Mouse (Mus musculus): ENCODE results near the gene Enc1.

Enc1 gene

DNA sequence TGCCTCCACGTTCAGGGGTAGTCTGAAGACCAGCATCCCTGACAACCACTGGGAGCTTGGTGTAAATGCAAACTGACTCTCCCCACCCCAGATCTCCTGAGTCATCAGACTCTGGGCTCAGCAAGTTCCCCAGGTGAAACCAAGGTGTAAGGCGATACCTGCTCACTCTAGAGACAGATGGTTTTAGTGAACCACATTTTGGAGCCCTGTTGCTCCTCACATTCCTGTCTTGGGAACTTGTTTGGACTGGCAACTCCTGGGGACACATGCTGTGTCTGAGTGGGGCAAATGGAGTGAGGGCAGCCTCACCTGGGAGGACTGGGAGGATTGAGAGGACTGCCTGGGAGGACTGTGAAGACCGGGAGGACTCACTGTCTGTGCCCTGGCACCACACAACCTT lies 13.1 kb upstream of the Enc1 start:
- no peak for DNase-seq (ENCODE audit: low spot score)

DNA sequence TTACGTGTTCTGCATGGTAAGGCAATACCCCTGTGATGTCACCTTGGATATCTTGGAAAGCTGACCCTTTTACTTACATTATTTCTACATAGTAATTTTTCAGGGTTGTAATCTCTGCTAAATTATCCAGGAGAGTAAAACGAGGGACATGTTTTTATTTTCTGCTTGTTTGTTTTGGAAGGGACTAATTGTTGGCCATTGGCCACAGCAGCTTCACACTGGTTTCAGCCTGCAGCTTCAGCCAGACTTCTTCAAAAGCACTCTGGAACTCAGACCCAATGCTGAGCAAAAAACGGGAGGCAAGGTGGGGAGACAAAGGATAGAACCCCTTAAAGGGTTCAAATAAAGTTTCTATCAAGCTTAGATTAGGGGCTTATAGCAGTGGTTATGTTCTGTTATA lies 10.8 kb upstream of the Enc1 start:
- no peak for DNase-seq (ENCODE audit: low spot score)

DNA sequence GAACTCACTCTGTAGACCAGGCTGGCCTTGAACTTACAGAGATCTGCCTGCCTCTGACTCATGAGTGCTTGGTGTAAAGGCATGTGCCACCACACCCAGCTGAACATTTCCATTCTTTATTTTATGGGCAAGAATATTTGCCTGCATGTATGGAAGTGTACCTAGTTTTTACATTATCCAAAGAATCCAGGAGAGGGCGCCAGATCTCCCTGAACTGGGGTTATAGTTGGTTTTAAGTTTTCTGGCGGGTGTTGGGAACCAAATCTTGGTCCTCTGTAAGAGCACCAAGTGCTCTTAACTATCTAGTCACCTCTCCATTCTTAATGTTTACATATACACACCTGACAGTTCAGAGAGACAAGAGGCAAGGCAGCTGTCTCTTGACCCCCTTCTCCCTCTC lies 7.8 kb upstream of the Enc1 start:
- no peak for DNase-seq (ENCODE audit: low spot score)

DNA sequence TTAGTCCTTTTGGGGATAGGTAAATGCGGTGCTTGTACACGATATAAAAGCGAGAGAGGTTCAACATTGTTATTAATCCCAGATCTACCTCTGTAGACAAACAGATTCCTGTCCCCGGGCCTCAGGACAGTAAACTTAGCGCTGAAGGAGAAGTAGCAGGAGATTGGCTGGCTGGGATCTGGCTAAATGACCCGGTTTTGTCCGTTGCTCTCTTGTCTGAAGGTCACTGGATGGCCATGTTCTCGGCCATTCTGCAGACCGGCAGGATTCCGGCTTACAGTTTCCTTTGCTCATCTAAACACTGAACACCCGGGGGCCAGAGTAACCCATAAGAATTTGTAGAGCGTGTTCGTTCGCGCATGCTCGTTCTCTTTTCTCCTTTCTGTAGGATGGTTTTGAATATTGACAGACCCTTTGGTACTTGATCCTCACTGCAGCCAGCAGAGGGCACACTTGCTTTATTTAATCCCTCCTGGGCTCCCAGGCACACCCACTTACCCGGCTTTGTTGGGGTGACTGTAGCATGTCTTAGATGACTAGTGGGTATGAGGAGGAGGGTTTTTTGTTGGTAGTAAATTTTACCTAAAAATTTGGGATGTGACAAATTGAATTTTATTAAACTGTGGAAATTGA lies 6.0 kb upstream of the Enc1 start:
- DNase-seq (ENCODE audit: low spot score), result peak; percentile 78

DNA sequence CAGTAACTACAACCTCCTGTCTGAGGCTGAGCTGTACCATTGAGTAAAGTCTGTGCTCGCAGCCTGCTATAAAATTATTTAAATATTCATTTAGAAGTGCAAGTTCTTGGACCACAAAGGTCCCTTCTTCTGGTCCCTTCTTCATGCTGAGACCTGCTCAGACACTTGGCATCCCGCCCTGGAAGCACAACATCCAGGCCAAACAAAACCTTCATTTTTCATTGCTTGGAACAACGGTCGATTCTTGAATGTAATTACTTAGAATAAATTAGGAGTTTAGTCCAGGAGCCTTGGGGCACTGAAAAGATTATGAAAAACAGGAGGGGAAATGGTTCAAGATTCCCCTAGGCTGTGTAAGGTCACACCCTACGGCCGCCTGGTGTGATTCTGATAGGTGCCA lies 5.0 kb upstream of the Enc1 start:
- no peak for DNase-seq (ENCODE audit: low spot score)

DNA sequence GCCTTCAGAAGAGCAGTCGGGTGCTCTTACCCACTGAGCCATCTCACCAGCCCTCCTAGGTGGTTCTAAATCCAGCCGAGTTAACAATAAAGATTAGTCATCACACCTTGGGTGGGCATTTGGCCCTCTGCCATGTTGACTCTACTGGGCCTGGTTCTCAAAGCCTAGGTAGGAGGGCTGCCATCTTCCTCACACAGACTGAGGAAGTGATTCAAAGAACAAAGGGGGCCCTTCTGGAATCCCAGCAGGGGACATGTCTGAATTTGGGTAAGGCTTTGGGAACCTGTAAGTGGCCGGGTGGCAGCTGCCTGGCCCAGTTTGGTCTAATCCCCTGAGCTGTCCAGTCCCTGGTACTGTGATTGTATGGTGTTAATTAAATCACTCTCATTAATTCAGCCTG lies 3.2 kb upstream of the Enc1 start:
- no peak for DNase-seq (ENCODE audit: low spot score)

DNA sequence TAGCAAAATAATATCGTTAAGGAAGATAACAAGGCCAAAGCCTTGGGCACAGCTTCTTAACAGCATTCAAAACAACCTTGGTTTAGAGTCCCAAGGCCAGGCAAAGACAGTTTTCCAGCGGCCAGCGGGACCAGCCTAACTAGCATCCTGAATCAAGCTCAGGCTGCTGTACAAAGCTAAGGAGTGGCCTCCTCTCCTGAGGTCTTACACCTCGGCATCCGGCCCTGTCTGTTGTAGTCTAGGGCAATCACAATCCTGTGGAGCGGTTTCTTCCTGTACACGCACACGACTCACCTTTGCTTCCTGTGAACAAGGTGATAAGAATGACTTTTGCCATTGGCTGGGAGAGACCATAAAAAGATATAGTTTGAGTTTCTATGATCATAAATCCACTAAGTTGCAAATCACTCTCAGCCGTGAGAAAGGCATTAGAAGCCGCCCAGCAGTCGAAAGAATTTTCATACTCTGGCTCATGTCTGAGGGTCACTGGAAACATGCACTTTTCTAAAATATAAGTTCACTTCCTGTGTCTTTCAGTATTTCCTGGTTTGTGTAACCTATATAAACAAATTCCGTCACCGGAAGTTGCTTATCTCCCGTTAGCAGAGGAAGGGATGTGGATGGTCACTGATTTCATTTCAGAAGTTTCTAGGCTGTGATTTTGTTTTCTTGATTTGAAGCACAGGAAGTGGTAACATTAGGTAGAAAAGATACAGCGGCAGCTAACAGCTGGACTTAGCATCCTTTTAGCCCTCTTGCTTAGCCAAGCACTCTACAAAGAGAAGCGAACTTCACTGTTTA lies 2.5 kb upstream of the Enc1 start:
- DNase-seq (ENCODE audit: low spot score), result peak; percentile 50

DNA sequence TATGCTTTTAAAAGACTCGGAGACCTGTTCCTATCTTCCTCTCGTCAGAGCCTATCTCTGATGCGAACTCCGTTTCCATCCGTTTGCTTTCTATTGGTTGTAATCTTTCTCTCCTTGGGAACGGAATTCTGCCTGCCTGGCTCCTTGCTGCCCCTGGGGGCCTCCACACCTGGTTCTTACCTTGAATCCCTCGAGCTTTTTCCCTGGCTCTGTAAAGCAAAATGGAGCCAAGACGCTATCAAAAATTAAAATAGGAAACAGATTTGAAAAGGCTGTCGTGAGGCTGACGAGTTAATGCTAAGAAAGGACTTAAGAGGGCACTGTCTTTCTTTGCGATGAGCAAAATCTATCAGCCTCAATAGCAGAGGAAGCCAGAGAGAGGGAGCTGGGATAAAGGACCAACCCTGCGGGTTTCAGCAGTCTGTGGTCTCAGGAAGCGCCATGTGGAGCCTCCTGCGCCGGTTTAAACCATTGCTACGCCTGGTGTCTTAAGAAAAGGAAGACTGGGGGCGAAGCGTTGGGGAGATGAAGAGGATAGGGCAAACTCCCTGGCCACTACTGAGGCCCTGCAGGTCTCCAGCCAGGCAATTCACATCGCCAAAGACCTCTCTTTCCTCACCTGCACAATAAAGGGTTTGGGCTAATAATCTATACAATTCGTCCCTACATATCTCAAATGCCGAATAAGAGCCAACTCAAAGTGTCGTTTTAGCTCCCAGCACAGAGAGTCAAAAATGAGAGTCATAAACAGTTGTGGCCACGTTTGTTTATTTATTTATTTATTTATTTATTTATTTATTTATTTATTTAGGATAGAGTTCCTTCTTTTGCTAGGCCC lies 1.3 kb upstream of the Enc1 start:
- peak; percentile 51 for DNase-seq (ENCODE audit: low spot score)

DNA sequence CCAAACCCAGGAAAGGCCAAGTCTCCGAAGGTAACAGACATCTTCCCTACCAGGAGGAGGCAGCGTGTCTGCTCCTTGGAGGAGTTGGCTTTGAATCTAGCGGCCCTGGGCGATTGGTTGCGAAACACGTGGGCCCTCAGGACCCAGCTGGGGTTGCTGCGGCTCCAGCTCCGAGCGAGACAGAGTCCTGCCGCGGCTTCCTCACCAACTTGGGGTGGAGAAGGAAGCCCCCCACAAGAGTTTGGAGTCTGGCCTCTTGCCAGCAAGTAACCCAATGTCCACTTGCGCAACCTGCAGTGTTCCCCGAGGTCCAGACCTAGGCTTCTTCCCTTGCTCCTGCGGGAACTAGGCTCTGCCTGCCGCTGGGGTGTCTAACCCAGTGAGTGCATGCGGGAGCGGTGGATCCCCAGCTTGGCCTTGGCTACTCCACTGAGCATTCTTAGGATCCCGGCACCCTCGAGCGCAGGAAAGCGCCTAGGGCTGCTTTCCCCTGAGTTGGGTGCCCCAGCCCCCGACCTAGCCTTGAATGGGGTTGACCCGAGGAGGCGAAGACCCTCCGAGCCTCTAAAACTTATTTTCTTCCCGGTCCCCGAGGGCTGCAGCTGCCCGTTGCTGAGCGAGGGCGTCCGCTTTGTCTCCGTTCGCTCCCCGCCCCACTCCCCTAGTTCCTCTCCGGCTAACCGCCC lies 483 bp upstream of the Enc1 start:
- peak; percentile 80 for DNase-seq (ENCODE audit: low spot score)

DNA sequence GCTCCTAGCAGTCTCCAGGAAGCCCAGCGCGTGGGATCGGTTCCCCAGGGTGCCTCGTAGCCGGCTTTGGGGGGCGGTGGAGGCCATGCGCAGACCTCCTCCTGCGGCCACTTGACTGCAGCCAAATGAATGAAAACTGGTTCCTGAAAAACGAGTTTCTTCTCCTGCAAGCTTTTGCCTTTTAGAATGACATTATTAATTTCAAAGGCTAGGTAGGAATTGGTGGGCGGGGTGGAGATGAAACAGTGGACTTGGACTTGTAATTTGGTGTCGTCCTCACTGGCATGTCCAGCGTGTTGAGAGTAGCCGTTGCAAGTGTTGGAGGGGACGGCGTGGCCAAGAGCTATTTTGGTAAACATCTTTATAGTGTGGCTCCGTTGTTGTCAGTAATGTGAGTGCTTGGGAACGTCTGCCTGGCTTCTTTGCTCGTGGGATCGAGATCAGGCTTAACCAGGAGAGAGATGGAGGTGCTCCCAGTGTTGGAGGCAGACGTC lies 929 bp downstream of the Enc1 start:
- DNase-seq (ENCODE audit: low spot score), result no peak

DNA sequence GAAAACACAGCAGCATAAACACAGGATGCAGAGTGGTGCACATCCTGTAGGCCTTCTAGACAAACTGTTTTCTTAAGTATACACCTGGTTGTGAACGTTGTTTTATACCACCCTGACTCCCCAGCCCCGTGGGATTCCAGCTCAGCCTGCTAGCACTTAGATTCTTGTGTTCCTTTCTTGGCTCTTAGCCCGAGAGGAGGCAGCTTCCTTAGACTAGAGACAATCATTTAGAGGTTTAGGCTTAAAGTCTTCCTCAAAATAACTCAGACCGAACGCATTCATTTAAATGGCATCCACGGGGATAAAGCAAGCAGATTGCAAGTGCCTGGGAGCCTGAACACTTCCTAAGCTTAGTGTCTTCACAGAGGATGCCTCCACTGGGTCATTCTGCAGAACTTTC lies 1.8 kb downstream of the Enc1 start:
- no peak for DNase-seq (ENCODE audit: low spot score)

DNA sequence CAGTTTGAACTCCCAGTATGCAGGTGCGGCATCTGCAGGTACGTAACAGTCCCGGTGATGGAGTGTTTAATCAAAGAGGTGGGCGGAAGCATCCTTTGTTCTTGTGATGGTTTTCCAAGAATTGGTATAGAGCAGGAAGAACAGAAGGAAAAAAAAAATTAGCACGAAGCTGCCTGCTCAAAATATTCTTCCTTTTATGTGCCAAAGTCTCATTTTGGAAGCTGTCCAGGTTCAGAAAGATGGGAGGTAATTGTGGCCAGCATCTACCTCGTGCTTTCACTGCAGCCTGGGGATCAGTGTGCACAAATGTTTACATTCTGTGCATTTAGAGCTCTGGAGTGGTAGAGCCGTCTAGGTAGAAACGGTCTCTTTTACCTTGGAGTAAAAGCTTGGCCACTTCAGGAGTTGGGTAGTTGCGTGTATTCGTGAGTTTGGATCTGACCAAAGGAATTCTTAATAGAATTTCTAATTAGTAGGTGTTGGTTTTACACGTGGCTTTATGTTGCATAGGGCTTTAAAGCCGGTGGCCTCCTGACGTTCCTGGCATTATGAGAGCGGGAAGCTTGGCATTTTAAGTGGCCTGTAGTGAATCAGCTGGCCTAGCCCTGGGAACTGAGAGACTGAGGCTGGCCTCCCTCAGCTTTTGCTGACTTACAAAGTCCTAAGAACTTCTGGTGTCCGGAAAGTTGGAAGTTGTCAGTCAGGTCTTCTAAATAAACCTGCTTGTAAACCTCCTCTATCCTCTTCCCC lies 3.2 kb downstream of the Enc1 start:
- no peak for DNase-seq (ENCODE audit: low spot score)

DNA sequence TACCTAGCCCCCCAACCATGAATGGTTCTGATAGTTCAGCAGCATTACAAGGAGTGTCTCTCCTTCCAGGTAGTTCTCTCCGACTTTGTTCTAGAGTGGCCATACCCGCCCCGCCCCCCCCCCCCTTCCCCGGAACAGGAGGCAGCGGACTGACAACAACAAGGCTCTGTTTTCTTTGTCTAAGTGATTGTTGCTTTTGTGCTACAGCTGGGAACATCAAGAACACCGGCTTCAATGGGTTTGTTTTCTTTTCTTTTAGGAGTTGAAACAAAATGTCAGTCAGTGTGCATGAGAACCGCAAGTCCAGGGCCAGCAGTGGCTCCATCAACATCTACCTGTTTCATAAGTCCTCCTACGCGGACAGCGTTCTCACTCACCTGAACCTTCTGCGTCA lies 3.8 kb downstream of the Enc1 start:
- DNase-seq (ENCODE audit: low spot score), result no peak

DNA sequence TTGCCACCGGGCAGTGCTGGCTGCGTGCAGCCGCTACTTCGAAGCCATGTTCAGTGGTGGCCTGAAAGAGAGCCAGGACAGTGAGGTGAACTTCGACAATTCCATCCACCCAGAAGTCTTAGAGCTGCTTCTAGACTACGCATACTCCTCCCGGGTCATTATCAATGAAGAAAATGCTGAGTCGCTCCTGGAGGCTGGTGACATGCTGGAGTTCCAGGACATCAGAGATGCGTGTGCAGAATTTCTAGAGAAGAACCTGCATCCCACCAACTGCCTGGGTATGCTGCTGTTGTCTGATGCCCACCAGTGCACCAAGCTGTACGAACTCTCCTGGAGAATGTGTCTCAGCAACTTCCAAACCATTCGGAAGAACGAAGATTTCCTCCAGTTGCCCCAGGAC lies 4.3 kb downstream of the Enc1 start:
- DNase-seq (ENCODE audit: low spot score), result no peak

DNA sequence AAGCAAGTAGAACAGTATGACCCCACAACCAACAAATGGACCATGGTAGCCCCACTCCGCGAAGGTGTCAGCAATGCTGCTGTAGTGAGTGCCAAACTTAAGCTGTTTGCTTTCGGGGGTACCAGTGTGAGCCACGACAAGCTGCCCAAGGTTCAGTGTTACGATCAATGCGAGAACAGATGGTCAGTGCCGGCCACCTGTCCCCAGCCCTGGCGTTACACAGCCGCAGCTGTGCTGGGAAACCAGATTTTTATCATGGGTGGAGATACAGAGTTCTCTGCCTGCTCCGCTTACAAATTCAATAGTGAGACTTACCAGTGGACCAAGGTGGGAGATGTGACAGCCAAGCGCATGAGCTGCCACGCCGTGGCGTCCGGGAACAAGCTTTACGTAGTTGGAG lies 5.3 kb downstream of the Enc1 start:
- no peak for DNase-seq (ENCODE audit: low spot score)

DNA sequence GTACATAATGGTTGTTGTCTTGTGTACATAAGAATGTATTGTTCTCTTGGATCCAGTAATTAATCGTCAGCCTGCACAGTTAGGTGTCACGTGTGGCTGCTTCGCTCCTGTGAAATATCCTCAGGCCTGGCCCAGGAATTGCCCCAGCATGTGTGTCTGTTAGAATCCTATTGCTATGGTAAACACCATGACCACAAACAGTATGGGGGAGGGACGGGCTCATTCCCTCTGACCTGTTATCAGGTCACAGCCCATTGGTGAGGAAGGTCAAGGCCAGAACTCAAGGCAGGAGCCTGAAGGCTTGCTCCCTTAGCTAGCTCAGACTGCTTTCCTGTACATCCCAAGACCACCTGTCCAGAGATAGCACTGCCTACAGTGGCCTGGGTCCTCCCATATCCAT lies 6.8 kb downstream of the Enc1 start:
- no peak for DNase-seq (ENCODE audit: low spot score)

DNA sequence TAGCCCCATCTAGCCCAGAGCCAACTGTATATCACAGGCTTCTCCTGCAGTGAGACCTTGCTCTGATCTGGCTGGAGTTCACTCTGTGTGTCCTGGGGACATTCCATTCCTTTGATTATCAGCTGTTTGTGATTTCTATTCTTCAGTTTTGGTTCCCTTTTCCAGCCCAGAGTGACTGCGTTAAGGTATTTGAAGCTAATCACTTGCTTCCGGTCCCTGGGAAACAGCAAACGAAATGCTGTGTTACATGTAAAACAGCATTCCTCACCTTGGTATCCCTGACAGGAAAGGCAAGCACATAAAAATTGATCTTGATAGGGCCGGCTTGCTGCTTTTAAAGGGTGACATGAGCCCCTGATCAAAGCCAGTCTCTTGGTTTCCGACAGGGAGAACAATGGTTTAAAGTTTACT lies 8.2 kb downstream of the Enc1 start:
- no peak for DNase-seq (ENCODE audit: low spot score)

DNA sequence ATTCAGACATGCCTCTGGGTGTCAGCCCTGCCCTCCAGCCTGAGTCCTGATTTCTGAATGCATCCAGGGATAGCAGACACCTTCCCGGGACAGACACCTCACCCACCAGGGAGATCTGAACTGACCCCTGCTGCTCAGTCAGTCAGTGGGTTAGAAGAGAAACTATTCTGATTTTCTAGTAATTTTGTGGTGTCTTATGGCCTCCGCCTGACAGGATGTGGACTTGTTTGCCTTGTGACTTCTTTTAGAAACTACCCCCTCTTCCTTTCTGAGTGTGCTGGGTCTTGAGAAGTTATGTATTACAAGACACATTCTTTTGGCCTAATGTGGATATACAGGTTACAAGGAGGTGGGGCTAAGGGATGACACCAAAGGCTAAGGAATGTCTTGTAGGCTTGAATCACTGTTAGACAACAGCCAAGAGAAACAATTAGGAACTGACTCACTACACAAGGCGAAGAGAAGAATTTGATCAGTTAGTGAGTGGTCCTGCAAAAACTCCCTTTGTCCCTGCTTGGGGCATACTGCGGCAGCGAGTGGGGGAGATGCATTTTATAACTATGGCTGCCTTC lies 8.7 kb downstream of the Enc1 start:
- DNase-seq (ENCODE audit: low spot score), result no peak

DNA sequence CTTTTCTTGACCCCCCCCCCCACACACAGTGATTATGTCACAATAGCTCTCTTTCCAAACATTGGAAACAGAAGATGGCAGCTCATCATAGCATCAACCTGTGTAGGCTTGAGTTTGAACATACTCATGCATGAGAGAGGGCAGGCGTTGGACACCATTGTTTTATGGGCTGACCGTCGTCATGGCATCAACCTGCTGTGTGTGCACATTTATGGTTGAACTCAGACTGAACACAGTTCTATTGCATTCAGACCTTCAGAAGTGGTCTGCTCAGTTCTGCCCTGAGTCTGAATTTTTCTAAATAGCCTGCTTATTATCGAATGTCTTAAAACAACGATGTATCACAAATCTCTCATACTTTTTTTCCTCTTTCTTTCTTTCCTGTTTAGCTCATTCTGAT lies 9.2 kb downstream of the Enc1 start:
- no peak for DNase-seq (ENCODE audit: low spot score)

DNA sequence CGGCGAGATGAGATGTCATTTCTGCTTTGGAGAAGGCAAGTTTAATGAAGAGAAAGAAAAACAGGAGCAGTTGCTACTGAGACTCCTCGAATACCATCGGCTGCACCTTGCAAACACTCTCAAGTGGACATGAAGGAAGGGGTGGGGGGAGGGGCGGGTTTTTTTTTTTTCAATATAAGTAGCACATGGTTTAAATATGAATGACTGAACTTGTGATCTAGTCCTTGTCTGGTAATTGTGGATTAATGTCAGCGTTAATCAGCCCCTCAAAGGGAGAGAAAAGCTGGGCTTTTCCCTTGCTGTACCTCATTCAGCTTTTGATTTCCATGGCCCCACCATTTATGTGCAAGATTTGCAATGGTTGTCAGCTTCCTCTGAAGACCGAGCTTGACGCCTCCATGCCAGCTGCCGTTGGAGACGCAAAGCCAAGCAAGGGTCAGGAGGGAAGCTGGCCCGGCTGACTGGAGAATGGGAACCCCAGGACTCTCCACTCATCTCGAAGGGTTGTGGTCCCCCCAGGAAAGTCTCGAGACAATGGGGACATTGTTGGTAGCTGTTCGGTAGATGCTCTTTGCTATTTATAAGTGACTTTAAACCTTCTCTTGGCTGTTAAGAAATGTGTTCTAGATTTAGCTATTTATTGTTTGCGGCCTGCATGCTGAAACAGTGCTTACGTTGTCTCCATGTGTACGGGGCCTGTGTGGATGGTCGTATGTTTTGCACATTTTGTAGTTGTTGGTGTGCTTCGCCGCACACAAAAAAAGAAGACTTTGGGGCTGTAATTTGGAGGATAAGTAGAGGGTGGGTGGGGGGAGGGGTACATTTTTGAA lies 9.9 kb downstream of the Enc1 start:
- DNase-seq (ENCODE audit: low spot score), result no peak
